Mouse (Mus musculus) testis, adult 2 months (tissue): ENCODE measurements around the gene Acsm3. TPM values are rescaled to one million over a fixed set of nuclear protein-coding genes. Genes with fewer than 3 reads are reported as not detected.

Source experiments
- H3K27ac ChIP-seq: fragments of 200-500 bp; 2 replicates; pipeline ENCODE4 v1.5.1; 2012; ENCODE audit warnings: low read depth, low read length; ENCODE audit not compliant: control insufficient read depth, insufficient read depth
- H3K27me3 ChIP-seq: fragments of 200-500 bp; 2 replicates; pipeline ENCODE4 v1.6.1; 2012; ENCODE audit warnings: mild to moderate bottlenecking, low read length, moderate library complexity; ENCODE audit not compliant: control insufficient read depth, insufficient read depth
- H3K36me3 ChIP-seq: fragments of 200-500 bp; 2 replicates; pipeline ENCODE4 v1.6.1; 2012; ENCODE audit warnings: mild to moderate bottlenecking, low read length; ENCODE audit not compliant: control insufficient read depth, insufficient read depth
- H3K4me1 ChIP-seq: fragments of 200-500 bp; 2 replicates; pipeline ENCODE4 v1.6.1; 2012; ENCODE audit warnings: low read length; ENCODE audit not compliant: control insufficient read depth, insufficient read depth
- H3K4me3 ChIP-seq: fragments of 200-500 bp; 2 replicates; pipeline ENCODE4 v1.5.1; 2012; ENCODE audit warnings: low read depth, mild to moderate bottlenecking, low read length, moderate library complexity, mixed read lengths; ENCODE audit not compliant: control insufficient read depth
- CTCF ChIP-seq: fragments of 200-500 bp; IDR thresholded peaks from 2 replicates; pipeline ENCODE4 v1.5.1; 2012; ENCODE audit warnings: low read depth, mild to moderate bottlenecking, inconsistent platforms, low read length, moderate library complexity; ENCODE audit not compliant: control insufficient read depth, insufficient read depth, insufficient replicate concordance
- POLR2A ChIP-seq: fragments of 200-500 bp; IDR thresholded peaks from 2 replicates; pipeline ENCODE4 v1.6.1; 2012; ENCODE audit warnings: low read depth, mild to moderate bottlenecking, inconsistent platforms, low read length, moderate library complexity; ENCODE audit not compliant: control insufficient read depth
- polyA plus RNA-seq: library from polyadenylated mRNA; depleted of rRNA; stranded (reverse); fragments of >200 nt; gene quantifications from 2 replicates; pipeline ENCODE4 v1.2.3, GENCODE M21; 2012

The Acsm3 gene
- polyA plus RNA-seq, 1 experiment: 0.42 TPM

DNA sequence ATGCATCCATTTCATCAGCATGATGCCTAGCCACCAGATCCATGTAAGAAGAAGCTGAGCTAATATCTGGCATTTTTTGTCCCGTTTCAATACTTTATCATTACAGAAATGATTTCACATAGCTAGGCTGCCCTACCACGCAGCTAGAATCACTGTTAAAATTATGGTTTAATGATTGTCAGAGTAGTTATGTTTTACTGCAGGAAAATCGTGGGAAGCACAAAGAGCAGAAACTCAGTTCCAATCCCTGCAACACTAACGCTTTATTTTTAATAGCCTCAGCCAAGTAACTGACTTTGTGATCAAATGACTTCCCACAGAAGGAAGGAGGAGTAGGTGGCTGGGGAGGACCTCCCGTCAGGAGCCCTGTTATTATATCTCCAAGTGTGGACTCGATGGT, 6.3 kb downstream of the Acsm3 start:
- H3K27ac ChIP-seq: no peak overlapping the region
- H3K27me3 ChIP-seq: no peaks in the 10 kb centered on the region
- H3K4me1 ChIP-seq: no peaks in the 10 kb centered on the region
- TF ChIP-seq POLR2A (no peak), CTCF (no peak)
- H3K4me3 ChIP-seq: no peak overlapping the region
- no peaks in the 10 kb centered on the region for H3K36me3 ChIP-seq

DNA sequence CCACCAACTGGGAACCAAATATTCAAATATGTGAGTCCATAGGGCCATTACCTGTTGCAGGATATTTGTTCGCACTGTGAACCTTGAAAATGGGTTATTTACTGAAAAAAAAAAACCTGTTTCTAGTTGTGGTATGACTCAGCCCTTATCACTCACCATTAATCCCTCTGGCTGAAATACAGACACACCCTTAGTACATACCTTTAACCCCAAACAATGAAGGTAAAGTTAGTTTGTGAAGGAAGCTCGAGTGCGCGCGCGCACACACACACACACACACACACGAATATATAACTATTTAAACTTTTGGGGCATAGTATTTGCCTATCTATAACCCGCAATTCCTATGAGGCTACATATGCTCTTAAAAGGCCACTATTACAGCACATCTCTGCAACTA, 9.2 kb downstream of the Acsm3 start:
- no peaks in the 10 kb centered on the region for H3K4me1 ChIP-seq
- no peak for TF ChIP-seq CTCF
- no peak for TF ChIP-seq POLR2A
- no peak overlapping the region for H3K4me3 ChIP-seq
- H3K27ac ChIP-seq: no peak overlapping the region
- H3K27me3 ChIP-seq: no peaks in the 10 kb centered on the region
- no peaks in the 10 kb centered on the region for H3K36me3 ChIP-seq

DNA sequence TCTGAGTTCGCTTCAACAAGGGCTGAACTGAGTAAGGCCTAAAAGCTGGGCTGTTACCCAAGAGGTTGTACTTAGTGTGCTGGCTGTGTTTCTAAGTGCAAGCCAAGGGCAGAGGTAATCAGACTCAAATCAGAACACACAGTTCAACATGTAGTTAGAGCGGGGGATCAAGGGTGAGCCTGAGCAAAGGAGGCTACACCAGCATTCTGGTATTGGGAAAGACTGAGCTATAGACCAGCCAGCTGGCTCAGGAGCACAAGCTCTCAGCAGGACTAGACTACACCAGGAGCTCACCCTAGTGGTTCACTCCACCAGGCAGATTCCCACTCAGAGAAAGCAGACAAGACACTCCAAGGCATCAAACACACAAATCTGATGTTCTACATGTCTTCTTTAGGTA, 22.7 kb downstream of the Acsm3 start:
- H3K4me1 ChIP-seq: no peaks in the 10 kb centered on the region; the same call in 1 of the 2 replicates
- H3K36me3 ChIP-seq: peaks cover 5% of the 10 kb centered on the region
- H3K4me3 ChIP-seq: no peak overlapping the region
- H3K27me3 ChIP-seq: no peaks in the 10 kb centered on the region
- TF ChIP-seq POLR2A: no peak
- 0 out of 2 replicates have a peak, but pooled peaks have one; percentile 23 for TF ChIP-seq CTCF
- H3K27ac ChIP-seq: no peak overlapping the region; the same call in 1 of the 2 replicates

DNA sequence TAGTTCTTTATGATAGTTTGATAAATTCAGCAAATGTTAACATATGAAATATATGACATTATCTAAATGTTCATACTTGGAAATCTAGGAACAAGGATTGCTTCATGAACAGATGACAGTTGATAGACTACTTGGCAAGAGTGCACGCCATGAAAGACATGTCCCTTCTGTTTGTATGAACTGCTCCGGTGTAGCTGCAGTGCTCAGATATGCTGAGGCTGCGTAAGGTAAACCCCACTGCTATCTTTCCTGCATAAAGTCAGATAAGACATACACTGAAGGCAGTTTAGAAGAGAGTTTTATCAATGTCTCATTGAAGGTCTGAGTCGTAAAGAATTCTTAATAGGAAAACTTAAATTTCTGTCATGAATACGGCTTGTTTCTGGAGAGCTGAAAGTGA, 24.2 kb downstream of the Acsm3 start:
- H3K27ac ChIP-seq: no peak overlapping the region
- TF ChIP-seq CTCF (no peak), POLR2A (no peak)
- no peaks in the 10 kb centered on the region; the same call in 1 of the 2 replicates for H3K4me1 ChIP-seq
- peaks cover 5% of the 10 kb centered on the region for H3K36me3 ChIP-seq
- H3K27me3 ChIP-seq: no peaks in the 10 kb centered on the region
- no peak overlapping the region for H3K4me3 ChIP-seq

DNA sequence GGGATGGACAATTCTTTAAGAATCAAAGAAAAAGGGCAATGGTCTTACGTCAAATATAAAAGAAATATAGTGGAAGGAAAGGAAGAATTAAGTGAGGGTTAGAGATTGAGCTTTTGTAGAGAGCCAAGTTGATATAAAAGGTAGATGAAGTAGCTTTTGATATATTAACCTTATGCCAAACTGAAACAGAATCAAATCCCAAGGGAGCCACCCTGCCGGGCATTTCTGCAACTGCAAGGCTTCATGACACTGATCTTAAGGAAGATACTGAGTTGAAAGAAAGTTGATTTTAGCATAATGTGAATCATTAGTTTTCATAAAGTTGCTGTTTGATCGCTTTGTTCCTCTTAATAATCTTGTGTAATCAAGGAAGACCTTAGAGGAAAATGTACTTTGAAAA, 28.3 kb downstream of the Acsm3 start:
- Histone ChIP-seq H3K36me3 (peaks cover 7% of the 10 kb centered on the region), H3K27me3 (no peaks in the 10 kb centered on the region), H3K4me1 (0 out of 2 replicates have a peak, but pooled peaks cover 3% of the 10 kb centered on the region), H3K27ac (no peak overlapping the region), H3K4me3 (no peak overlapping the region)
- no peak for TF ChIP-seq CTCF
- no peak for TF ChIP-seq POLR2A

DNA sequence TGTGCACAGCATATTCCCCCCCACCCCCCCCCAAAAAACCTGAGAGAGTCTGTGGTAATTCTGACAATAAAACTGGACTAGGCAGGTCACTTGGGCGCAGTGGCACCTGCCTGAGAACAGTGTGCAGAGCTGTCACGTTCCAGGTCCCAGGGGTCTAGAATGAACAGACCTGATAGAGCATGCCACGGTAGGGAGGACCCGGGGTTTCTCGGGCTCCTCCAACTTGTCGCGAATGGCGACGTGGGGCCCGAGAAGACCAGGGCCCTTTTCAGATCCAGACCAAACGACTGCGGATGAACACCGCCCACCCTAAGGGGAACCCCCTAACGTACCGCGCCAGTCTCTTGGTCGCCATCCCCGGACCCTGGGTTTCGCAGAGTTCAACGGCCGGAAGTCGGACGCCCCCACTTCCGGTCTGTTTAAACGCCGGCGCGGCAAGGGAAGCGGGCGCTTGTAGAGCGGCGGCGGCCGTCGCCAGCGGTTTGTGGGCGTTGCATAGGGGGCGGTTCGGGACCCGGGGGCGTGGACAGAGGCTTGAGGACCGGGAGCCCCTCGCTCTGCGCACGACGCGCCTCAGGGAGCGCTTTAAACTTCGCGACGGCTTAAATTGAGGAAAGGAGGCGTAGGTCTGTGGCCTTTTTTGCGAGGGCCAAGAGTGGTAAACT, 33.0 kb downstream of the Acsm3 start, which contains the start of the genes Rexo5 and Eri2:
TSS of gene Rexo5 (plus strand) at position 421 of the 665 bp plus-strand sequence.
TSS of gene Eri2 (minus strand) at position 473 of the 665 bp plus-strand sequence.
- TF ChIP-seq CTCF (no peak), POLR2A (peak; percentile 0; the same call in 1 of the 2 replicates)

DNA sequence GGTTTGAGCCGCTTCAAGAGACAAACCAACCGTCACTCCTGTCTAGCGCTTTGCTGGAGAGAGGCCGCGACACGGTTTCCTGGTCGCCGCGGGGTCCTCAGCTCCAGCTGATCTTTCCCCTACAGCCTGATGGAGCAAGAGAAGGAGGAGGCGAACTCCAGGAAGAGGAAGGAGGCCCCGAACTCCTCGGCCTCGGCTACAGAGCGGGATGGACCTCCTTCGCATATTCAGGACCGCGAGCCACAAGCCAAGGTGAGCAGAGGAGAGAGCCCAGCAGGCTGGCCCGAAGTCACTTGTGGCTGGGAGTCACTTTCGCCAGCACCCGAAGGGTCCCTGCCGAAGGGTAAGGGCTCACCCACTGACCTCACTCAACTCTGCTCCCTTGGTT, 33.5 kb downstream of the Acsm3 start:
- H3K27me3 ChIP-seq: no peaks in the 10 kb centered on the region
- peaks cover 2% of the 10 kb centered on the region; the same call in 1 of the 2 replicates for H3K36me3 ChIP-seq
- peak overlapping the region; percentile 98 for H3K27ac ChIP-seq
- H3K4me1 ChIP-seq: 0 out of 2 replicates have a peak, but pooled peaks cover 3% of the 10 kb centered on the region
- peak overlapping the region; percentile 98 for H3K4me3 ChIP-seq
- TF ChIP-seq POLR2A (peak; percentile 35; the same call in 1 of the 2 replicates), CTCF (no peak)

More for the DNA sequence above, 33.0 kb downstream of the Acsm3 start, which contains the start of the genes Rexo5 and Eri2:
- Histone ChIP-seq H3K27me3 (no peaks in the 10 kb centered on the region), H3K4me3 (peak within 1 kb of the TSS; percentile 98), H3K36me3 (peaks cover 2% of the 10 kb centered on the region; the same call in 1 of the 2 replicates), H3K27ac (peak within 1 kb of the TSS; percentile 98), H3K4me1 (0 out of 2 replicates have a peak, but pooled peaks cover 3% of the 10 kb centered on the region)
